Comparison of ENCODE assay signal across 9 mouse cellular contexts in genomic region chr7:80554180-80555021, GRCm38 (mm10). TPM values are rescaled to one million over a fixed set of nuclear protein-coding genes. Genes with fewer than 3 reads are reported as not detected.
A peak's percentile ranks its signal among the peaks of the same experiment; 100 is the strongest.
DNase-seq lines count a peak whose midpoint lies in the region; ATAC-seq and TF ChIP-seq lines count a peak whose summit lies in the region.
"Had no signal": no experiment of that assay in that cellular context is flagged by ENCODE, and none has a peak within 500 bp of the region (broad histone marks: within the 10 kb centered on the region; RNA-seq: fewer than 3 reads in every experiment).

No protein-coding gene starts in this region.

- no peak overlapping the region for H3K4me2 ChIP-seq in liver, embryonic 13.5 days
- no peak overlapping the region for H3K4me2 ChIP-seq in liver, embryonic 11.5 days
- H3K4me2 ChIP-seq in embryonic facial prominence, embryonic 13.5 days: peak overlapping the region; percentile 26
- H3K4me2 ChIP-seq in intestine, postnatal 0 days (replicated peaks; ENCODE audit: low read depth): no peak overlapping the region
- H3K4me2 ChIP-seq: neural tube, embryonic 12.5 days had no signal

- no peak overlapping the region for H3K9ac ChIP-seq in liver, embryonic 13.5 days
- H3K9ac ChIP-seq in liver, embryonic 11.5 days (ENCODE audit: low read depth, low read length): no peak overlapping the region
- peak overlapping the region; percentile 7; the same call in 1 of the 2 replicates for H3K9ac ChIP-seq in embryonic facial prominence, embryonic 13.5 days
- H3K9ac ChIP-seq in intestine, postnatal 0 days (ENCODE audit: low read depth, low read length): no peak overlapping the region
- H3K9ac ChIP-seq: neural tube, embryonic 12.5 days had no signal

- 0 out of 2 replicates have a peak overlapping the region, but pooled peaks have one; percentile 18 for H3K27ac ChIP-seq in liver, embryonic 13.5 days
- H3K27ac ChIP-seq in liver, embryonic 11.5 days (ENCODE audit: low read depth, low read length): no peak overlapping the region
- peak overlapping the region; percentile 87 for H3K27ac ChIP-seq in embryonic facial prominence, embryonic 13.5 days
- H3K27ac ChIP-seq in intestine, postnatal 0 days (ENCODE audit: low read depth, low read length): peak overlapping the region; percentile 42; the same call in 1 of the 2 replicates
- H3K27ac ChIP-seq: neural tube, embryonic 12.5 days had no signal

- H3K4me3 ChIP-seq in liver, embryonic 13.5 days (replicated peaks): no peak overlapping the region
- no peak overlapping the region for H3K4me3 ChIP-seq in liver, embryonic 11.5 days (ENCODE audit: low read depth, low read length)
- H3K4me3 ChIP-seq in embryonic facial prominence, embryonic 13.5 days: no peak overlapping the region
- H3K4me3 ChIP-seq in intestine, postnatal 0 days (ENCODE audit: low read depth, low read length): no peak overlapping the region
- H3K4me3 ChIP-seq: neural tube, embryonic 12.5 days had no signal

- H3K4me1 ChIP-seq in liver, embryonic 13.5 days (replicated peaks): peaks cover 4% of the 10 kb centered on the region; the same call in 1 of the 2 replicates
- no peaks in the 10 kb centered on the region for H3K4me1 ChIP-seq in liver, embryonic 11.5 days (replicated peaks; ENCODE audit: control insufficient read depth, insufficient read depth, low read length)
- peaks cover 19% of the 10 kb centered on the region for H3K4me1 ChIP-seq in embryonic facial prominence, embryonic 13.5 days
- 0 out of 2 replicates have a peak, but pooled peaks cover 3% of the 10 kb centered on the region for H3K4me1 ChIP-seq in intestine, postnatal 0 days (replicated peaks; ENCODE audit: control insufficient read depth, insufficient read depth, low read length)
- H3K4me1 ChIP-seq: neural tube, embryonic 12.5 days had no signal

- 61% methylated on average over 22 of the region's 22 CpGs for whole genome bisulfite sequencing in liver, embryonic 13.5 days (ENCODE audit: insufficient replicate concordance)
- 73% methylated on average over 22 of the region's 22 CpGs for WGBS in liver, embryonic 11.5 days
- WGBS in embryonic facial prominence, embryonic 13.5 days: 39% methylated on average over 22 of the region's 22 CpGs
- 59% methylated on average over 22 of the region's 22 CpGs for WGBS in intestine, postnatal 0 days

- no peaks in the 10 kb centered on the region for H3K27me3 ChIP-seq in liver, embryonic 13.5 days
- H3K27me3 ChIP-seq in liver, embryonic 11.5 days (replicated peaks; ENCODE audit: control insufficient read depth, insufficient read depth, low read length): no peaks in the 10 kb centered on the region
- no peaks in the 10 kb centered on the region for H3K27me3 ChIP-seq in embryonic facial prominence, embryonic 13.5 days
- no peaks in the 10 kb centered on the region for H3K27me3 ChIP-seq in intestine, postnatal 0 days (replicated peaks; ENCODE audit: control insufficient read depth, insufficient read depth, low read length)
- H3K27me3 ChIP-seq: neural tube, embryonic 12.5 days had no signal

- no peaks in the 10 kb centered on the region for H3K36me3 ChIP-seq in liver, embryonic 13.5 days
- H3K36me3 ChIP-seq in liver, embryonic 11.5 days (ENCODE audit: control insufficient read depth, insufficient read depth, low read length): no peaks in the 10 kb centered on the region
- H3K36me3 ChIP-seq in embryonic facial prominence, embryonic 13.5 days: no peaks in the 10 kb centered on the region
- no peaks in the 10 kb centered on the region for H3K36me3 ChIP-seq in intestine, postnatal 0 days (ENCODE audit: control insufficient read depth, insufficient read depth)
- H3K36me3 ChIP-seq: neural tube, embryonic 12.5 days had no signal

- TF ChIP-seq CTCF in intestine, postnatal 0 days (IDR thresholded peaks at IDR 0.05; ENCODE audit: low read depth): no peak

- ATAC-seq in liver, embryonic 13.5 days (ENCODE audit: low read depth): no peak
- ATAC-seq in liver, embryonic 11.5 days (replicated peaks; ENCODE audit: low FRiP score): no peak
- peak; percentile 67 for ATAC-seq in embryonic facial prominence, embryonic 13.5 days (ENCODE audit: insufficient number of reproducible peaks, insufficient read depth, low FRiP score, low TSS enrichment, low read depth)
- ATAC-seq in intestine, postnatal 0 days: no peak

- H3K9me3 ChIP-seq in liver, embryonic 13.5 days (replicated peaks): no peaks in the 10 kb centered on the region
- no peaks in the 10 kb centered on the region for H3K9me3 ChIP-seq in liver, embryonic 11.5 days (ENCODE audit: control insufficient read depth, low read length)
- no peaks in the 10 kb centered on the region for H3K9me3 ChIP-seq in embryonic facial prominence, embryonic 13.5 days
- no peaks in the 10 kb centered on the region for H3K9me3 ChIP-seq in intestine, postnatal 0 days (ENCODE audit: control insufficient read depth)
- H3K9me3 ChIP-seq: neural tube, embryonic 12.5 days had no signal

- no peak for DNase-seq in liver, embryonic 13.5 days
- DNase-seq in liver, embryonic 11.5 days (ENCODE audit: low spot score): no peak
- DNase-seq in lung, postnatal 10 days: peak; percentile 80
- peak; percentile 60 for DNase-seq in telencephalon, adult 2 months (ENCODE audit: low read depth, low spot score)
- no peak for DNase-seq in urinary bladder, postnatal 36 days (ENCODE audit: low spot score in 2 of 2)
- DNase-seq in adrenal gland, postnatal 25 days: no peak

RNA-seq across cellular contexts. Expression of gene Blm, which starts 19.5 kb away (rescaled TPM):
- 29.7 and 34.0 TPM in 2 replicates for polyA plus RNA-seq in liver, embryonic 13.5 days (2015; fragmentation: Nextera tagmentation; extraction: Ambion mirVana)
- 54.8 and 58.3 TPM in 2 replicates for polyA plus RNA-seq in liver, embryonic 11.5 days (2014; fragmentation: Nextera tagmentation; extraction: Ambion mirVana)
- polyA plus RNA-seq in embryonic facial prominence, embryonic 13.5 days (2015; fragmentation: Nextera tagmentation; extraction: Ambion mirVana): 27.1 and 28.3 TPM in 2 replicates
- polyA plus RNA-seq in intestine, postnatal 0 days (2015; fragmentation: Nextera tagmentation; extraction: Ambion mirVana): 2.7 and 3.1 TPM in 2 replicates
- total RNA-seq in adrenal gland, postnatal 25 days (2021): 6.6 and 10.5 TPM in 2 replicates

Comparison
In these comparisons a context has a peak if more than half of its experiments do, and no peak if none do; other contexts are left out.
1. DNase-seq: peak in lung, postnatal 10 days (single experiment) and telencephalon, adult 2 months (single experiment); none in liver, embryonic 13.5 days (single experiment), liver, embryonic 11.5 days (single experiment), urinary bladder, postnatal 36 days (0 of 2) and adrenal gland, postnatal 25 days (single experiment).